Mouse (Mus musculus): Measurements from ENCODE around the gene Slc22a15. TPM values are rescaled to one million over a fixed set of nuclear protein-coding genes. Genes with fewer than 3 reads are reported as not detected.
"Not testable (repeated sequence)": the region's sequence is repeated elsewhere in the genome, so short reads cannot be mapped to it uniquely, and the experiment has no call there.

Gene Slc22a15
- polyA plus RNA-seq, 1 experiment from 2014 or later = 5.4 TPM

- H3K27ac ChIP-seq (ENCODE audit: low read depth, low read length); H3K4me1 ChIP-seq (ENCODE audit: control insufficient read depth, insufficient read depth, low read depth, low read length); H3K9ac ChIP-seq (ENCODE audit: low read depth, low read length); H3K27me3 ChIP-seq (replicated peaks; ENCODE audit: control insufficient read depth, insufficient read depth, low read length); ATAC-seq; H3K36me3 ChIP-seq (ENCODE audit: control insufficient read depth, insufficient read depth, low read length); H3K4me2 ChIP-seq (ENCODE audit: low read length); H3K4me3 ChIP-seq (ENCODE audit: low read length); H3K9me3 ChIP-seq (ENCODE audit: control insufficient read depth, low read length): not testable (repeated sequence)
- WGBS = 78% methylated on average over 3 of the region's 3 CpGs
Observed at GRCm38 (mm10) chr3:101820708-101821107, 103.5 kb downstream of the Slc22a15 start.

DNA sequence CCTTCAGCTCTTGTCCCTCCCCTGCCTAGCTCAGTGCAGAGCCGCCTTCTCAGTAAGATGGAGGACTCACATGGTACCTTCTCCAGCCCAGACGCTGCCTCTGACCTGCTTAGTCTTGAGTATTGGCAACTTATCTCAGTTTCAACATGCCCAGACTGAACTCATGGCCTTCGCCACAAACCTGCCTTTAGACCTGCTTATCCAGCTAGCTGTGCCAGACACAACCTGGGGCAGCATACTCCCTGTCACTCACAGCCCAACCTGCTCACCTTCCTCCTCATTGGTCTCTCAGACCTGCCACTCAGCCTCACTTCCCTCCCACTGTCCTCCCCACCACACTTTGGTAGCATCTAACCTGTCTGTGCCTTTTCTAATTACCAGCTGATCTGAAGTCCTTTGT, 108.2 kb downstream of the Slc22a15 start:
- H3K27me3 ChIP-seq (replicated peaks; ENCODE audit: control insufficient read depth, insufficient read depth, low read length) = no peaks in the 10 kb centered on the region
- no peak overlapping the region for H3K4me2 ChIP-seq (ENCODE audit: low read length)
- H3K4me1 ChIP-seq (ENCODE audit: control insufficient read depth, insufficient read depth, low read depth, low read length) = no peaks in the 10 kb centered on the region
- H3K9ac ChIP-seq (ENCODE audit: low read depth, low read length) = no peak overlapping the region
- no peaks in the 10 kb centered on the region for H3K36me3 ChIP-seq (ENCODE audit: control insufficient read depth, insufficient read depth, low read length)
- no peak overlapping the region for H3K4me3 ChIP-seq (ENCODE audit: low read length)
- no peaks in the 10 kb centered on the region for H3K9me3 ChIP-seq (ENCODE audit: control insufficient read depth, low read length)
- 93% methylated on average over 3 of the region's 3 CpGs for WGBS
- no peak overlapping the region for H3K27ac ChIP-seq (ENCODE audit: low read depth, low read length)
- no peak for ATAC-seq

- no peak for ATAC-seq
- Histone ChIP-seq H3K9ac (ENCODE audit: low read depth, low read length) (no peak overlapping the region), H3K9me3 (ENCODE audit: control insufficient read depth, low read length) (no peaks in the 10 kb centered on the region), H3K27me3 (replicated peaks; ENCODE audit: control insufficient read depth, insufficient read depth, low read length) (no peaks in the 10 kb centered on the region), H3K4me2 (ENCODE audit: low read length) (no peak overlapping the region), H3K4me3 (ENCODE audit: low read length) (no peak overlapping the region), H3K4me1 (ENCODE audit: control insufficient read depth, insufficient read depth, low read depth, low read length) (no peaks in the 10 kb centered on the region), H3K36me3 (ENCODE audit: control insufficient read depth, insufficient read depth, low read length) (no peaks in the 10 kb centered on the region), H3K27ac (ENCODE audit: low read depth, low read length) (no peak overlapping the region)
- 83% methylated on average over 9 of the region's 9 CpGs for WGBS
Observed at GRCm38 (mm10) chr3:101814790-101815189, 109.5 kb downstream of the Slc22a15 start.

DNA sequence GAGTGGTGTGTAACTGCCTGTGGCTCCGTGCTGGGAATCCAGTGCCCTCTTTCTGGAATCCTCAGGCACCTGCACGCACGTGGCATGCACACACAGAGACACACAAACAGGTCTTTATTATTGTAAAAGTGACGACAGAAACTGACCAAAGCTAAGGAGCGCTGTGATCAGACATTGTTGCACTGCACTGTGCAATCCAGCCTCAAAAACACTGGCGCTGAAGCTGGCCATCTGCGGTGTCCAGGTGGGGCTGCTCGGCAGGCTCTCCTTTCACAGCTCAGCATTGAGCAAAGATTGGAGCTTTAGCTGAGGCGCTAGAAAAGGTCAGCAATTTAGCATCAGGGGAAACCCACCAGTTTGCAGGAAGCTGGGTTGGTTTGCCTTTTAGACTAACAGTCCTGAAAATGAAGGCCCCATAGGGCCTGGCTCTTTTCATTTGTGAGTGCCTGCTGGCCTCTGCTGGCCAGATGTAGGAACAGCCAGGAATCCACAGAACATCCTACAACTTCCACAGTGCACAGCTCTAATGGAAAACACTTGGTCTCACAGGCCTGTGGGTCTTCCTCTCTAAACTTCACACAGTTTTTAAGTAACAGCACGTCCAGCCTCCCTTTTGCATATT, 111.8 kb downstream of the Slc22a15 start:
- Histone ChIP-seq H3K4me1 (ENCODE audit: control insufficient read depth, insufficient read depth, low read depth, low read length) (no peaks in the 10 kb centered on the region; the same call in 1 of the 2 replicates), H3K27me3 (replicated peaks; ENCODE audit: control insufficient read depth, insufficient read depth, low read length) (no peaks in the 10 kb centered on the region), H3K36me3 (ENCODE audit: control insufficient read depth, insufficient read depth, low read length) (no peaks in the 10 kb centered on the region), H3K9ac (ENCODE audit: low read depth, low read length) (no peak overlapping the region), H3K27ac (ENCODE audit: low read depth, low read length) (no peak overlapping the region), H3K9me3 (ENCODE audit: control insufficient read depth, low read length) (no peaks in the 10 kb centered on the region), H3K4me2 (ENCODE audit: low read length) (no peak overlapping the region), H3K4me3 (ENCODE audit: low read length) (no peak overlapping the region)
- WGBS = 59% methylated on average over 10 of the region's 10 CpGs
- peak; percentile 91 for ATAC-seq

DNA sequence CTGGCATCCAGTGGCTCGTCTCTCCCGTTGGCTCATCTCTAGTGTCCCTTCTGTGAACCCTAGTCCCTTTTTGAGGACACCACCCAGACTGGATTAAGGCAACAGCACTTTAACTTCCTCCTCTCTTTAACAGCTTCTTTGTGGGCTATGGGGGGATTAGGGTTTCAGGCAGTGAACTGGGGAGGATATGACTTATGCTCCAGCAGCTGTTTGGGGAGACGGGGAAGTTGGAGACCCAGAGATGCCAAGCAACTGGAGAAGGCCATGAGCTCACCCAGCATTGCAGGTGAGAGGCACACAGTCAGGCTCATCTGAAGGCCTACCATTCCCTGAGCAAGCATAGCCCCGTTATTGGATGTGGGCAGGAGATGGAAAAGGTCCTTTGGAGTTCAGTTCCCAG, 112.3 kb downstream of the Slc22a15 start:
- no peaks in the 10 kb centered on the region; the same call in 1 of the 2 replicates for H3K4me1 ChIP-seq (ENCODE audit: control insufficient read depth, insufficient read depth, low read depth, low read length)
- H3K4me3 ChIP-seq (ENCODE audit: low read length) = no peak overlapping the region
- H3K36me3 ChIP-seq (ENCODE audit: control insufficient read depth, insufficient read depth, low read length) = no peaks in the 10 kb centered on the region
- H3K9me3 ChIP-seq (ENCODE audit: control insufficient read depth, low read length) = no peaks in the 10 kb centered on the region
- no peaks in the 10 kb centered on the region for H3K27me3 ChIP-seq (replicated peaks; ENCODE audit: control insufficient read depth, insufficient read depth, low read length)
- WGBS = 74% methylated on average over 4 of the region's 4 CpGs
- no peak; the same call in 1 of the 2 replicates for ATAC-seq
- no peak overlapping the region for H3K27ac ChIP-seq (ENCODE audit: low read depth, low read length)
- no peak overlapping the region for H3K4me2 ChIP-seq (ENCODE audit: low read length)
- H3K9ac ChIP-seq (ENCODE audit: low read depth, low read length) = no peak overlapping the region

DNA sequence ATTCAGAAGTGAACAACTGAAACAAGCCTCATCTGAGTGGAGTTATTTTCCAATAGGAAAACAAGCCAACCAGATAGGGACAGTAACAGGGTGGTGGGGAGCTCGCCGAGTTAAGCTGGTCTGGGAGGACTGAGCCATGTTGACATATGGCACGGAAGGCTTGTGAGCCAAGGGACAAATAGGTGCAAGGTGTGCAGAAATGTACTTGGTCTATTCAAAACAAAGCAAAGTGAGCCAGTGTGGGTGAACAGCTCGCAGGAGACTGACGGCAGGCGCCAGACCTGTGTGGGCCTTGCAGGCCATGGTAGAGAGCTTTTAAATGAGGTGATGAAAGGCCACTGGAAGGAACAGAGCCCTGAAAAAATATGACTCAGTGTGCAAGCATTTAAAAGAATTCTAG, 116.6 kb downstream of the Slc22a15 start:
- Histone ChIP-seq H3K27ac (ENCODE audit: low read depth, low read length) (peak overlapping the region; percentile 24; the same call in 1 of the 2 replicates), H3K9me3 (ENCODE audit: control insufficient read depth, low read length) (no peaks in the 10 kb centered on the region), H3K9ac (ENCODE audit: low read depth, low read length) (no peak overlapping the region), H3K4me3 (ENCODE audit: low read length) (no peak overlapping the region), H3K4me2 (ENCODE audit: low read length) (no peak overlapping the region), H3K27me3 (replicated peaks; ENCODE audit: control insufficient read depth, insufficient read depth, low read length) (no peaks in the 10 kb centered on the region), H3K36me3 (ENCODE audit: control insufficient read depth, insufficient read depth, low read length) (no peaks in the 10 kb centered on the region), H3K4me1 (ENCODE audit: control insufficient read depth, insufficient read depth, low read depth, low read length) (peaks cover 8% of the 10 kb centered on the region)
- 90% methylated on average over 6 of the region's 6 CpGs for WGBS
- ATAC-seq = no peak

GRCm38 (mm10) chr3:101806941-101807340, 117.3 kb downstream of the Slc22a15 start:
- peak; percentile 82 for ATAC-seq

GRCm38 (mm10) chr3:101806149-101806548, 118.1 kb downstream of the Slc22a15 start:
- WGBS = 6% methylated on average over 16 of the region's 16 CpGs
- Histone ChIP-seq H3K27me3 (replicated peaks; ENCODE audit: control insufficient read depth, insufficient read depth, low read length) (no peaks in the 10 kb centered on the region), H3K36me3 (ENCODE audit: control insufficient read depth, insufficient read depth, low read length) (no peaks in the 10 kb centered on the region), H3K4me3 (ENCODE audit: low read length) (no peak overlapping the region), H3K9ac (ENCODE audit: low read depth, low read length) (no peak overlapping the region), H3K4me1 (ENCODE audit: control insufficient read depth, insufficient read depth, low read depth, low read length) (peaks cover 8% of the 10 kb centered on the region), H3K4me2 (ENCODE audit: low read length) (peak overlapping the region; percentile 30; the same call in 1 of the 2 replicates), H3K27ac (ENCODE audit: low read depth, low read length) (peak overlapping the region; percentile 40; the same call in 1 of the 2 replicates), H3K9me3 (ENCODE audit: control insufficient read depth, low read length) (no peaks in the 10 kb centered on the region)
- peak; percentile 88 for ATAC-seq

More at GRCm38 (mm10) chr3:101806941-101807340, 117.3 kb downstream of the Slc22a15 start:
- WGBS = 24% methylated on average over 4 of the region's 4 CpGs
- no peak overlapping the region for H3K4me2 ChIP-seq (ENCODE audit: low read length)
- peak overlapping the region; percentile 40; the same call in 1 of the 2 replicates for H3K27ac ChIP-seq (ENCODE audit: low read depth, low read length)
- H3K9ac ChIP-seq (ENCODE audit: low read depth, low read length) = no peak overlapping the region
- peaks cover 8% of the 10 kb centered on the region for H3K4me1 ChIP-seq (ENCODE audit: control insufficient read depth, insufficient read depth, low read depth, low read length)
- no peaks in the 10 kb centered on the region for H3K27me3 ChIP-seq (replicated peaks; ENCODE audit: control insufficient read depth, insufficient read depth, low read length)
- no peaks in the 10 kb centered on the region for H3K36me3 ChIP-seq (ENCODE audit: control insufficient read depth, insufficient read depth, low read length)
- H3K4me3 ChIP-seq (ENCODE audit: low read length) = no peak overlapping the region
- no peaks in the 10 kb centered on the region for H3K9me3 ChIP-seq (ENCODE audit: control insufficient read depth, low read length)
